Mouse (Mus musculus) layer of hippocampus, postnatal 14 days (tissue): ENCODE results near the gene Btbd35f30. TPM values are rescaled to one million over a fixed set of nuclear protein-coding genes. Genes with fewer than 3 reads are reported as not detected.
"Not testable (repeated sequence)": the region's sequence is repeated elsewhere in the genome, so short reads cannot be mapped to it uniquely, and the experiment has no call there.

ENCODE experiments used
- DNase-seq, 2 experiments: peaks; one replicate each; pipeline ENCODE4 v3.0.0; 2021 to 2022; ENCODE audit warnings: low spot score in 2 of 2, mixed read lengths in 1 of 2
- long read RNA-seq, 2 experiments: library from polyadenylated mRNA; stranded (forward); transcript quantifications; one replicate each; pipeline ENCODE4 v2.0.0; 2021
- total RNA-seq, 2 experiments: library from RNA; stranded (reverse); gene quantifications; 2 replicates each; pipeline ENCODE4 v1.2.3; 2021

Btbd35f30 gene
- not detected for total RNA-seq
- long read RNA-seq, experiment 1: 0 reads
- long read RNA-seq, experiment 2: 0 reads

DNA sequence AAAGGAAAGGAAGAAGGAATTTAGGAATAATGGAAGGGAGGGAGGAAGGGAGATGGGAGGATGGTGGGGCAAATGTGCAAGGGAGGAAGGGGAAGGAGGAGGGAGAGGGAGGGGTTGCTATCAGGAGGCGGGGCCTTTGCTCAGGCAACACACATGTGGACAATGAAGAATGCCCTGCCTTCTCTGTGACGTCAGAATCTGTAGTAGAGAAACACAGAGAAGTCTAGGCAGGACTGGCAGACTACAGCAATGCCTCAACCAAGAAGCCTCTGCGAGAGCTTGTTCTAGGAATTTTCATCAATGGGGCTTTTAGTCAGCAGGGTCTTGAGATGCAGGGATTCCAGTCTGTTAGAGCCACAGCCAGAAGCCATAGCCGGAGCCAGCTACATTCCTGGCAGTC lies at the start of gene Btbd35f30:
Gene Btbd35f30 (plus strand): TSS at position 301 of the 400 bp plus-strand sequence.
- DNase-seq: not testable (repeated sequence)

GRCm38 (mm10) chrX:32941468-32941867 lies 47.0 kb downstream of the Btbd35f30 start, which contains the start of gene Gm21789:
Gm21789 (plus strand) TSS chrX:32941768.
- DNase-seq: not testable (repeated sequence)

Other genes with a start within 250 kb of the Btbd35f30 start
- gene Gm5926, start 243.9 kb upstream of the Btbd35f30 start, total RNA-seq: not detected
- not detected for gene Btbd35f21, start 168.5 kb upstream of the Btbd35f30 start, total RNA-seq
- gene Gm21789, start 47.1 kb downstream of the Btbd35f30 start, total RNA-seq: not detected
- not detected for gene Btbd35f5, start 79.3 kb downstream of the Btbd35f30 start, total RNA-seq